ENCODE assay signal across 8 mouse cellular contexts in genomic region chr1:162739831-162740394, GRCm38 (mm10). TPM values are rescaled to one million over a fixed set of nuclear protein-coding genes. Genes with fewer than 3 reads are reported as not detected.
A peak's percentile ranks its signal among the peaks of the same experiment; 100 is the strongest.
DNase-seq lines count a peak whose midpoint lies in the region; ATAC-seq and TF ChIP-seq lines count a peak whose summit lies in the region.

No protein-coding gene starts in this region.

- 0% methylated on average over 57 of the region's 58 CpGs for WGBS in heart, embryonic 15.5 days
- WGBS in limb, embryonic 15.5 days: under 1% methylated on average over 58 of the region's 58 CpGs

- 0 out of 2 replicates have a peak, but pooled peaks cover 2% of the 10 kb centered on the region for H3K4me1 ChIP-seq in brown adipose tissue, adult 24 weeks (ENCODE audit: control insufficient read depth, insufficient read depth, insufficient read length, low read length)
- H3K4me1 ChIP-seq in heart, embryonic 15.5 days (replicated peaks): peaks cover 25% of the 10 kb centered on the region
- peaks cover 11% of the 10 kb centered on the region for H3K4me1 ChIP-seq in limb, embryonic 15.5 days

- peak; percentile 38 to 47 for DNase-seq in right cerebral cortex, postnatal 10 days (ENCODE audit: low spot score in 2 of 2)
- no peak for DNase-seq in right cerebral cortex, postnatal 4 days
- no peak for DNase-seq in thymus, postnatal 14 days
- DNase-seq in layer of hippocampus, adult 9-10 months (ENCODE audit: low spot score): no peak

- ATAC-seq in heart, embryonic 15.5 days (replicated peaks; ENCODE audit: insufficient number of reproducible peaks, insufficient read depth, low FRiP score, low read depth): peak; percentile 75
- peak; percentile 84 for ATAC-seq in limb, embryonic 15.5 days (ENCODE audit: insufficient number of reproducible peaks, low FRiP score, low TSS enrichment, low read depth)

- H3K9me3 ChIP-seq in heart, embryonic 15.5 days (replicated peaks): no peaks in the 10 kb centered on the region
- H3K9me3 ChIP-seq in limb, embryonic 15.5 days: no peaks in the 10 kb centered on the region

- H3K27me3 ChIP-seq in heart, embryonic 15.5 days: no peaks in the 10 kb centered on the region
- H3K27me3 ChIP-seq in limb, embryonic 15.5 days: no peaks in the 10 kb centered on the region
- no peaks in the 10 kb centered on the region for H3K27me3 ChIP-seq in myocyte (ENCODE audit: control insufficient read depth, insufficient read depth, insufficient read length)

- peak overlapping the region; percentile 92 for H3K27ac ChIP-seq in brown adipose tissue, adult 24 weeks (replicated peaks; ENCODE audit: low read depth, low read length)
- H3K27ac ChIP-seq in heart, embryonic 15.5 days: peak overlapping the region; percentile 100
- peak overlapping the region; percentile 100 for H3K27ac ChIP-seq in limb, embryonic 15.5 days

- peak overlapping the region; percentile 73 for H3K4me2 ChIP-seq in heart, embryonic 15.5 days
- H3K4me2 ChIP-seq in limb, embryonic 15.5 days: peak overlapping the region; percentile 59
- H3K4me2 ChIP-seq in myocyte (ENCODE audit: low read depth): peak overlapping the region; percentile 97

- H3K9ac ChIP-seq in heart, embryonic 15.5 days: peak overlapping the region; percentile 99
- peak overlapping the region; percentile 99 for H3K9ac ChIP-seq in limb, embryonic 15.5 days

- H3K79me2 ChIP-seq in myocyte (ENCODE audit: control insufficient read depth, insufficient read depth): peaks cover 54% of the 10 kb centered on the region

- peak overlapping the region; percentile 72 for H3ac ChIP-seq in myocyte (ENCODE audit: control insufficient read depth, insufficient read length)

- TF ChIP-seq POLR2A in myocyte (IDR thresholded peaks at IDR 0.05; ENCODE audit: insufficient read length, low read depth): no peak

- H3K4me3 ChIP-seq in brown adipose tissue, adult 24 weeks (ENCODE audit: insufficient read depth, low read depth, low read length): peak overlapping the region; percentile 89
- peak overlapping the region; percentile 99 for H3K4me3 ChIP-seq in heart, embryonic 15.5 days
- H3K4me3 ChIP-seq in limb, embryonic 15.5 days: peak overlapping the region; percentile 99
- H3K4me3 ChIP-seq in myocyte: peak overlapping the region; percentile 94

- no peaks in the 10 kb centered on the region for H3K36me3 ChIP-seq in heart, embryonic 15.5 days
- H3K36me3 ChIP-seq in limb, embryonic 15.5 days: no peaks in the 10 kb centered on the region
- H3K36me3 ChIP-seq in myocyte (ENCODE audit: control insufficient read depth, insufficient read depth): no peaks in the 10 kb centered on the region

TF ChIP-seq in myocyte, 11 proteins besides CTCF, POLR2A, EP300 and RAD21:
- no peak for TF ChIP-seq TCF12 (IDR thresholded peaks at IDR 0.05; ENCODE audit: insufficient read depth, poor library complexity, severe bottlenecking)
- TF ChIP-seq TCF3 (IDR thresholded peaks at IDR 0.05; ENCODE audit: insufficient read length, low read depth): no peak
- peak in 1 of 3 experiments; percentile 15 for TF ChIP-seq MYOG (IDR thresholded peaks at IDR 0.05; ENCODE audit: control insufficient read depth in 1 of 3, insufficient read depth in 1 of 3, insufficient read length in 2 of 3, low read depth in 2 of 3)
- no peak for TF ChIP-seq SRF (IDR thresholded peaks at IDR 0.05; ENCODE audit: control insufficient read depth, insufficient read length, low read depth)
- TF ChIP-seq USF1 (IDR thresholded peaks at IDR 0.05; ENCODE audit: low read depth): no peak
- TF ChIP-seq POLR2AphosphoS2 (IDR thresholded peaks at IDR 0.05; ENCODE audit: insufficient read length, low read depth): peak; percentile 15
- no peak for TF ChIP-seq E2F4 (IDR thresholded peaks at IDR 0.05; ENCODE audit: insufficient read depth)
- TF ChIP-seq MYOD1 (IDR thresholded peaks at IDR 0.05; ENCODE audit: control insufficient read depth in 1 of 3, insufficient read length in 2 of 3, low read depth in 2 of 3): peak in 1 of 3 experiments; percentile 6

RNA-seq across cellular contexts. Expression of gene Prrc2c, which starts 0.4 kb away (rescaled TPM):
- polyA plus RNA-seq in brown adipose tissue, adult 24 weeks (2012; ENCODE audit: insufficient read depth, insufficient read length, missing spikeins): 23.5 and 30.4 TPM in 2 replicates
- 83.6 and 84.0 TPM in 2 replicates for polyA plus RNA-seq in heart, embryonic 15.5 days (2015; fragmentation: Nextera tagmentation; extraction: Ambion mirVana)
- polyA plus RNA-seq in limb, embryonic 15.5 days (2015; fragmentation: Nextera tagmentation; extraction: Ambion mirVana): 134 and 135 TPM in 2 replicates
- 24.1 TPM for polyA plus RNA-seq in myocyte (2012; fragmentation: generic; extraction: Trizol)

Comparison
In these comparisons a context has a peak if more than half of its experiments do, and no peak if none do; other contexts are left out.
1. DNase-seq: peak in right cerebral cortex, postnatal 10 days (2 of 2); none in right cerebral cortex, postnatal 4 days (single experiment), thymus, postnatal 14 days (single experiment) and layer of hippocampus, adult 9-10 months (single experiment).
2. Peak in every context shown above with its lines, with median percentiles within 50 percentile points of each other: H3K27ac ChIP-seq, H3K4me3 ChIP-seq and H3K4me2 ChIP-seq.